Mouse (Mus musculus) cerebellum, adult 2 months (tissue): ENCODE data around the gene Herc4.

Experiments
- CTCF ChIP-seq: fragments of 200-500 bp; IDR thresholded peaks from 2 replicates; pipeline ENCODE4 v1.5.1; 2011; ENCODE audit warnings: low read depth, mild to moderate bottlenecking, control low read depth, low read length, moderate library complexity, borderline replicate concordance; ENCODE audit not compliant: insufficient read depth
- POLR2A ChIP-seq: fragments of 200-500 bp; IDR thresholded peaks from 2 replicates; pipeline ENCODE4 v1.6.1; 2011; ENCODE audit warnings: low read length, control low read depth, borderline replicate concordance; ENCODE audit not compliant: insufficient read depth

DNA sequence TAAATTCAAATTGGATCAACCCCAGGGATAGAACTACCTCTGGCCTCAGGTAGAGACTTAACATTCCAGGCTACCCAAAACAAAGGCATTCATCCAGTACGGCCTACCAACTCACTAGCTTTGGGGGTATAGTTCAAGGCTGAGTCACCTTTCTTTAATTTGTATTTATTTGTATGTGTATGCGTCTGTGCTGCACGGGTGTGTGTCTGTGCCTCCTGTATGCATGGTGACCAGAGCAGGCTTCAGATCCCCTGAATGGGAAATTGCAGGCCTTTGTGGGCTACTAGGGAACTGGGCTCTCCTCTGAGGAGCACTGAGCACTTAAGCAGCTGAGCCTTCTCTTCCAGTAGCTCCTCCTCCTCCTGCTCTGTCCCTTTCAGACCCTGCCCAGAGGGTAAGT is 104.7 kb downstream of the Herc4 start:
- TF ChIP-seq CTCF (no peak), POLR2A (no peak)
